In genomic region chr11:55033040-55033660, GRCm38 (mm10) we compare ENCODE assay signal across 8 mouse cellular contexts. TPM values are rescaled to one million over a fixed set of nuclear protein-coding genes. Genes with fewer than 3 reads are reported as not detected.
DNase-seq lines count a peak whose midpoint lies in the region; ATAC-seq and TF ChIP-seq lines count a peak whose summit lies in the region.

Gene Anxa6, minus strand, starts transcription at chr11:55033445.

- peak; percentile 91 for DNase-seq in CD4-positive helper T cell, adult 2 months (ENCODE audit: low read depth, low spot score)
- DNase-seq in heart, embryonic 10.5 days (ENCODE audit: low spot score): peak; percentile 92
- DNase-seq in liver, embryonic 13.5 days: peak; percentile 64
- DNase-seq in natural killer cell, adult 2 months (ENCODE audit: low spot score in 2 of 2): peak; percentile 77

- WGBS in heart, embryonic 10.5 days: under 1% methylated on average over 40 of the region's 41 CpGs
- WGBS in kidney, embryonic 15.5 days: 0% methylated on average over 41 of the region's 41 CpGs
- WGBS in liver, embryonic 13.5 days (ENCODE audit: insufficient replicate concordance): under 1% methylated on average over 41 of the region's 41 CpGs
- under 1% methylated on average over 41 of the region's 41 CpGs for WGBS in stomach, embryonic 14.5 days

- peak within 1 kb of the TSS; percentile 72 for H3K9ac ChIP-seq in kidney, embryonic 15.5 days
- H3K9ac ChIP-seq in liver, embryonic 13.5 days: peak within 1 kb of the TSS; percentile 72
- H3K9ac ChIP-seq in stomach, embryonic 14.5 days (replicated peaks; ENCODE audit: low read depth, low read length): peak within 1 kb of the TSS; percentile 86

- H3K36me3 ChIP-seq in heart, embryonic 10.5 days: 0 out of 2 replicates have a peak, but pooled peaks cover 4% of the 10 kb centered on the region
- H3K36me3 ChIP-seq in kidney, embryonic 15.5 days: no peaks in the 10 kb centered on the region
- H3K36me3 ChIP-seq in liver, embryonic 13.5 days: no peaks in the 10 kb centered on the region
- no peaks in the 10 kb centered on the region for H3K36me3 ChIP-seq in stomach, embryonic 14.5 days (ENCODE audit: control insufficient read depth, insufficient read depth, low read length)

- peaks cover 24% of the 10 kb centered on the region for H3K4me1 ChIP-seq in bone marrow macrophage, adult 2 months (ENCODE audit: control insufficient read depth, insufficient read depth, low read length)
- H3K4me1 ChIP-seq in embryonic fibroblast, embryonic 13.5 days (ENCODE audit: control insufficient read depth, insufficient read depth, low read length): peaks cover 11% of the 10 kb centered on the region
- peaks cover 45% of the 10 kb centered on the region for H3K4me1 ChIP-seq in heart, embryonic 10.5 days
- peaks cover 47% of the 10 kb centered on the region for H3K4me1 ChIP-seq in kidney, embryonic 15.5 days
- H3K4me1 ChIP-seq in liver, embryonic 13.5 days (replicated peaks): peaks cover 46% of the 10 kb centered on the region
- H3K4me1 ChIP-seq in stomach, embryonic 14.5 days (ENCODE audit: control insufficient read depth, insufficient read depth, low read length): peaks cover 29% of the 10 kb centered on the region

- H3K4me2 ChIP-seq in kidney, embryonic 15.5 days: peak within 1 kb of the TSS; percentile 96
- peak within 1 kb of the TSS; percentile 77 for H3K4me2 ChIP-seq in liver, embryonic 13.5 days
- peak within 1 kb of the TSS; percentile 84 for H3K4me2 ChIP-seq in stomach, embryonic 14.5 days (replicated peaks; ENCODE audit: low read depth, low read length)

- peak within 1 kb of the TSS; percentile 67 for H3K4me3 ChIP-seq in bone marrow macrophage, adult 2 months (ENCODE audit: insufficient read depth, low read length)
- H3K4me3 ChIP-seq in embryonic fibroblast, embryonic 13.5 days (ENCODE audit: insufficient read depth, low read length): peak within 1 kb of the TSS; percentile 84
- peak within 1 kb of the TSS; percentile 87 for H3K4me3 ChIP-seq in heart, embryonic 10.5 days
- H3K4me3 ChIP-seq in kidney, embryonic 15.5 days (replicated peaks): peak within 1 kb of the TSS; percentile 75
- peak within 1 kb of the TSS; percentile 63 for H3K4me3 ChIP-seq in liver, embryonic 13.5 days (replicated peaks)
- peak within 1 kb of the TSS; percentile 65 for H3K4me3 ChIP-seq in stomach, embryonic 14.5 days (ENCODE audit: low read depth, low read length)

- TF ChIP-seq CTCF in bone marrow macrophage, adult 2 months (IDR thresholded peaks at IDR 0.05; ENCODE audit: low read depth, low read length): no peak
- TF ChIP-seq CTCF in embryonic fibroblast, embryonic 13.5 days (IDR thresholded peaks at IDR 0.05; ENCODE audit: borderline replicate concordance, insufficient read depth, low read length): no peak

- H3K9me3 ChIP-seq in heart, embryonic 10.5 days: no peaks in the 10 kb centered on the region
- no peaks in the 10 kb centered on the region for H3K9me3 ChIP-seq in kidney, embryonic 15.5 days (replicated peaks)
- no peaks in the 10 kb centered on the region for H3K9me3 ChIP-seq in liver, embryonic 13.5 days (replicated peaks)
- H3K9me3 ChIP-seq in stomach, embryonic 14.5 days (ENCODE audit: control insufficient read depth, low read depth, low read length): no peaks in the 10 kb centered on the region

- TF ChIP-seq POLR2A in bone marrow macrophage, adult 2 months (IDR thresholded peaks at IDR 0.05; ENCODE audit: borderline replicate concordance, low read depth, low read length): no peak
- peak; percentile 99 for TF ChIP-seq POLR2A in embryonic fibroblast, embryonic 13.5 days (IDR thresholded peaks at IDR 0.05; ENCODE audit: low read depth, low read length)

- H3K27ac ChIP-seq in bone marrow macrophage, adult 2 months (ENCODE audit: insufficient read depth, low read depth, low read length): no peak within 1 kb of the TSS
- peak within 1 kb of the TSS; percentile 70 for H3K27ac ChIP-seq in embryonic fibroblast, embryonic 13.5 days (ENCODE audit: insufficient read depth, low read length)
- H3K27ac ChIP-seq in heart, embryonic 10.5 days: peak within 1 kb of the TSS; percentile 94
- peak within 1 kb of the TSS; percentile 72 for H3K27ac ChIP-seq in kidney, embryonic 15.5 days
- H3K27ac ChIP-seq in liver, embryonic 13.5 days: peak within 1 kb of the TSS; percentile 50
- H3K27ac ChIP-seq in stomach, embryonic 14.5 days (ENCODE audit: low read length): peak within 1 kb of the TSS; percentile 94

- peak; percentile 95 for ATAC-seq in kidney, embryonic 15.5 days (replicated peaks; ENCODE audit: low FRiP score)
- ATAC-seq in liver, embryonic 13.5 days (ENCODE audit: low read depth): peak; percentile 86
- peak; percentile 91 for ATAC-seq in stomach, embryonic 14.5 days (ENCODE audit: insufficient number of reproducible peaks, insufficient read depth, low FRiP score, low read depth)

- H3K27me3 ChIP-seq in heart, embryonic 10.5 days (ENCODE audit: insufficient read depth, poor library complexity, severe bottlenecking): no peaks in the 10 kb centered on the region
- H3K27me3 ChIP-seq in kidney, embryonic 15.5 days: no peaks in the 10 kb centered on the region
- 0 out of 2 replicates have a peak, but pooled peaks cover 7% of the 10 kb centered on the region for H3K27me3 ChIP-seq in liver, embryonic 13.5 days
- H3K27me3 ChIP-seq in stomach, embryonic 14.5 days (ENCODE audit: control insufficient read depth, insufficient read depth, low read length): no peaks in the 10 kb centered on the region

RNA-seq across cellular contexts. Expression of gene Anxa6, which starts in this region (rescaled TPM):
- 157 and 169 TPM in 2 replicates for polyA plus RNA-seq in bone marrow macrophage, adult 2 months (2012; ENCODE audit: insufficient read depth, insufficient read length, missing spikeins)
- 288 and 364 TPM in 2 replicates for polyA plus RNA-seq in embryonic fibroblast, embryonic 13.5 days (2011; ENCODE audit: insufficient read length, low read depth, missing spikeins)
- 255 and 342 TPM in 2 replicates for polyA plus RNA-seq in heart, embryonic 10.5 days (2016; fragmentation: Nextera tagmentation; extraction: Ambion mirVana)
- polyA plus RNA-seq in kidney, embryonic 15.5 days (2015; fragmentation: Nextera tagmentation; extraction: Ambion mirVana): 201 and 233 TPM in 2 replicates
- polyA plus RNA-seq in liver, embryonic 13.5 days (2015; fragmentation: Nextera tagmentation; extraction: Ambion mirVana): 45.3 and 50.2 TPM in 2 replicates
- polyA plus RNA-seq in stomach, embryonic 14.5 days (2014; fragmentation: Nextera tagmentation; extraction: Ambion mirVana): 400 and 419 TPM in 2 replicates
